In genomic region chr8:96362853-96363445, GRCm38 (mm10) we compare ENCODE assay signal across 12 mouse cellular contexts.
A peak's percentile ranks its signal among the peaks of the same experiment; 100 is the strongest.
DNase-seq lines count a peak whose midpoint lies in the region; ATAC-seq and TF ChIP-seq lines count a peak whose summit lies in the region.
"Had no signal": no experiment of that assay in that cellular context is flagged by ENCODE, and none has a peak within 500 bp of the region (broad histone marks: within the 10 kb centered on the region; RNA-seq: fewer than 3 reads in every experiment).

No protein-coding gene starts in this region.

- ATAC-seq in hindbrain, embryonic 14.5 days (ENCODE audit: low FRiP score), result no peak
- ATAC-seq in hindbrain, postnatal 0 days, result no peak
- no peak for ATAC-seq in midbrain, postnatal 0 days (ENCODE audit: low FRiP score)
- ATAC-seq: CD4-positive, CD25-positive, alpha-beta regulatory T cell, adult 4 months had no signal

- H3K27me3 ChIP-seq in hindbrain, embryonic 10.5 days (ENCODE audit: insufficient read depth, poor library complexity, severe bottlenecking), result no peaks in the 10 kb centered on the region
- no peaks in the 10 kb centered on the region for H3K27me3 ChIP-seq in hindbrain, embryonic 14.5 days (ENCODE audit: control insufficient read depth, insufficient read depth, low read length)
- no peaks in the 10 kb centered on the region for H3K27me3 ChIP-seq in hindbrain, postnatal 0 days (ENCODE audit: insufficient read depth, low read length)
- H3K27me3 ChIP-seq in midbrain, postnatal 0 days (ENCODE audit: insufficient read depth, low read length), result no peaks in the 10 kb centered on the region

- DNase-seq in hindbrain, embryonic 10.5 days (ENCODE audit: low spot score), result peak; percentile 48
- DNase-seq in hindbrain, embryonic 14.5 days (ENCODE audit: low spot score), result no peak
- peak; percentile 28 for DNase-seq in adrenal gland, postnatal 14 days
- peak; percentile 2 for DNase-seq in hindbrain, postnatal 0 days (ENCODE audit: low spot score)
- DNase-seq in midbrain, postnatal 0 days (ENCODE audit: low spot score), result peak; percentile 21
- DNase-seq in frontal cortex, postnatal 25 days (ENCODE audit: low spot score in 2 of 2), result no peak
- DNase-seq in layer of hippocampus, adult 18-20 months (ENCODE audit: low spot score in 2 of 2), result no peak
- no peak for DNase-seq in ovary, postnatal 10 days (ENCODE audit: low spot score)
- DNase-seq: heart, adult 18-20 months; spleen, adult 18-20 months had no signal

- no peak for TF ChIP-seq CTCF in hindbrain, postnatal 0 days (IDR thresholded peaks at IDR 0.05; ENCODE audit: low read depth)
- no peak for TF ChIP-seq CTCF in midbrain, postnatal 0 days (IDR thresholded peaks at IDR 0.05)

- no peak overlapping the region for H3K4me3 ChIP-seq in hindbrain, embryonic 10.5 days
- H3K4me3 ChIP-seq in hindbrain, embryonic 14.5 days (replicated peaks; ENCODE audit: low read length), result no peak overlapping the region
- no peak overlapping the region for H3K4me3 ChIP-seq in hindbrain, postnatal 0 days (ENCODE audit: low read length)
- no peak overlapping the region for H3K4me3 ChIP-seq in midbrain, postnatal 0 days (ENCODE audit: low read depth, low read length)
- H3K4me3 ChIP-seq: left cerebral cortex, adult 2 months had no signal

- no peaks in the 10 kb centered on the region for H3K36me3 ChIP-seq in hindbrain, embryonic 10.5 days
- H3K36me3 ChIP-seq in hindbrain, embryonic 14.5 days (replicated peaks; ENCODE audit: control insufficient read depth, insufficient read depth), result no peaks in the 10 kb centered on the region
- no peaks in the 10 kb centered on the region for H3K36me3 ChIP-seq in hindbrain, postnatal 0 days (ENCODE audit: insufficient read depth, low read length)
- no peaks in the 10 kb centered on the region for H3K36me3 ChIP-seq in midbrain, postnatal 0 days (ENCODE audit: insufficient read depth, low read length)

- no peak overlapping the region for H3K9ac ChIP-seq in hindbrain, embryonic 14.5 days
- H3K9ac ChIP-seq in hindbrain, postnatal 0 days (replicated peaks; ENCODE audit: low read length), result no peak overlapping the region
- H3K9ac ChIP-seq in midbrain, postnatal 0 days (replicated peaks; ENCODE audit: low read length, poor library complexity, severe bottlenecking), result no peak overlapping the region

- H3K27ac ChIP-seq in hindbrain, embryonic 10.5 days, result peak overlapping the region; percentile 36; the same call in 1 of the 2 replicates
- no peak overlapping the region for H3K27ac ChIP-seq in hindbrain, embryonic 14.5 days
- no peak overlapping the region for H3K27ac ChIP-seq in hindbrain, postnatal 0 days
- no peak overlapping the region for H3K27ac ChIP-seq in midbrain, postnatal 0 days (ENCODE audit: low read depth, low read length)
- H3K27ac ChIP-seq: left cerebral cortex, adult 2 months had no signal

- H3K9me3 ChIP-seq in hindbrain, embryonic 10.5 days, result no peaks in the 10 kb centered on the region
- no peaks in the 10 kb centered on the region for H3K9me3 ChIP-seq in hindbrain, embryonic 14.5 days (ENCODE audit: control insufficient read depth, low read length)
- H3K9me3 ChIP-seq in hindbrain, postnatal 0 days (ENCODE audit: low read length), result no peaks in the 10 kb centered on the region
- no peaks in the 10 kb centered on the region for H3K9me3 ChIP-seq in midbrain, postnatal 0 days (ENCODE audit: low read length)

- H3K4me2 ChIP-seq in hindbrain, embryonic 14.5 days (replicated peaks), result no peak overlapping the region
- H3K4me2 ChIP-seq in hindbrain, postnatal 0 days (ENCODE audit: low read depth, low read length), result no peak overlapping the region
- H3K4me2 ChIP-seq in midbrain, postnatal 0 days (ENCODE audit: low read depth, low read length, poor library complexity, severe bottlenecking), result no peak overlapping the region

- 28% methylated on average over 14 of the region's 14 CpGs for WGBS in hindbrain, embryonic 10.5 days
- 32% methylated on average over 14 of the region's 14 CpGs for WGBS in hindbrain, embryonic 14.5 days
- WGBS in hindbrain, postnatal 0 days, result 29% methylated on average over 14 of the region's 14 CpGs
- WGBS in midbrain, postnatal 0 days, result 22% methylated on average over 14 of the region's 14 CpGs

- peaks cover 10% of the 10 kb centered on the region for H3K4me1 ChIP-seq in hindbrain, embryonic 10.5 days (replicated peaks)
- H3K4me1 ChIP-seq in hindbrain, embryonic 14.5 days (replicated peaks; ENCODE audit: control insufficient read depth, insufficient read depth, low read length), result no peaks in the 10 kb centered on the region
- H3K4me1 ChIP-seq in hindbrain, postnatal 0 days (ENCODE audit: insufficient read depth, low read length), result no peaks in the 10 kb centered on the region
- no peaks in the 10 kb centered on the region; the same call in 1 of the 2 replicates for H3K4me1 ChIP-seq in midbrain, postnatal 0 days (ENCODE audit: insufficient read depth, low read length)

Comparison
In these comparisons a context has a peak if more than half of its experiments do, and no peak if none do; other contexts are left out.
1. DNase-seq: peak in hindbrain, embryonic 10.5 days (single experiment), adrenal gland, postnatal 14 days (single experiment), hindbrain, postnatal 0 days (single experiment) and midbrain, postnatal 0 days (single experiment); none in hindbrain, embryonic 14.5 days (single experiment), frontal cortex, postnatal 25 days (0 of 2), layer of hippocampus, adult 18-20 months (0 of 2) and ovary, postnatal 10 days (single experiment).